In the genomic region with DNA sequence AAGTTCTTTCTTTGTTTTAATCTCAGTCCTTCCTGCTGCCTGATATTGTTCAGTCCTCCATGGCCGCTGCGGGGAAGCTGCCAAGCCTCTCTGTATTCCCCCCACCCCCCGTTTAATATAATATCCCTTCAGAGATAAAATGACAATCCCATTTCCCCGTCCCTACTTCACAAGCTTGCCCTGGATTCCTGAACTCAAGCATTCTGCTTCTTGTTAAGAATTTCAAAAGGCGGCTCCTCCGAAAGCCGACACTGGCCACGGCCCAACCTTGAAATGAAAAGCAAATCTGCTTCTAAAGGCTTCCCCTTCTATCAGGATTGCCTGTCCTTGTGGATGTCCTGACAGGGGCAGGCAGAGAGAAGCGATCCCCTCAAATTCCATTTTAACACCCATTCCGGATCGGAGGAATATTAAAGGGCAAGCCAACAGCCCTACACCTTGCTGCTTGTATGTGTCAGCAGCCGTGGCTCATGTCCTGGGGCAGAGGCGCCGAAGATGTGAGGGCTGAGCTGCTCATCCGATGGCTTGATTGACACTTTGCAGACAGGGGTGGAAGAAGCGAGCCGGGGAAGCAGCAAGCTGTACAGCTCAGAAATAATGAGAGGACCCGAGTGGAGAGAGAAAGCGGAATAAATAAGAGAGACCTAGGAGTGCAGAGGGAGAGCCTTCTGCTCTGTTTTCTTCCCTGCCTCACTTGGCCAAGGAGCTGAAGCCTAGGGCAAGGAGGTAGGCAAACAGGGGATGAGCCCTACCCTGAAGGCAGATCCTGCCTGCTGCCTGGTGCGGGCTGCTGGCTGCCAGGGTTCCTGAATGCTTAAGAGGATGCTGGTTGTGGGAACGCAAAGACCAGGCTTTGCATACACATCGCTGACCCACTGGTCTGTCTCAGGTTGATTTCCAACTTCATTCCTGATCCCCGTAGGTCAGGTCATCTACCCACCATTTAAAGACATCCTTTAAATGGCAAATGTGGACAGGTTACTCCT, we compare ENCODE assay signal across 10 mouse cellular contexts. TPM values are rescaled to one million over a fixed set of nuclear protein-coding genes. Genes with fewer than 3 reads are reported as not detected.
DNase-seq lines count a peak whose midpoint lies in the region; ATAC-seq lines count a peak whose summit lies in the region.
"Had no signal": no experiment of that assay in that cellular context is flagged by ENCODE, and none has a peak within 500 bp of the region (broad histone marks: within the 10 kb centered on the region; RNA-seq: fewer than 3 reads in every experiment).

No protein-coding gene starts in this region.

- no peaks in the 10 kb centered on the region for H3K9me3 ChIP-seq in heart, embryonic 12.5 days (replicated peaks)
- no peaks in the 10 kb centered on the region for H3K9me3 ChIP-seq in forebrain, embryonic 13.5 days (replicated peaks)
- no peaks in the 10 kb centered on the region for H3K9me3 ChIP-seq in midbrain, embryonic 11.5 days (ENCODE audit: control insufficient read depth, low read length)
- H3K9me3 ChIP-seq: liver, embryonic 15.5 days had no signal

- DNase-seq in heart, postnatal 4 days: no peak
- peak; percentile 63 for DNase-seq in brain, adult 2 months (ENCODE audit: low read depth, low spot score)
- peak; percentile 91 for DNase-seq in midbrain, embryonic 11.5 days (ENCODE audit: low spot score, missing footprints)
- no peak for DNase-seq in spleen, adult 18-20 months
- no peak for DNase-seq in gastrocnemius, adult 18-20 months (ENCODE audit: low spot score)
- no peak for DNase-seq in right cerebral cortex, postnatal 14 days

- peaks cover 33% of the 10 kb centered on the region for H3K4me1 ChIP-seq in heart, embryonic 12.5 days (replicated peaks)
- peaks cover 82% of the 10 kb centered on the region for H3K4me1 ChIP-seq in forebrain, embryonic 13.5 days
- H3K4me1 ChIP-seq in midbrain, embryonic 11.5 days (ENCODE audit: control insufficient read depth, insufficient read depth, low read length): peaks cover 63% of the 10 kb centered on the region

- H3K27me3 ChIP-seq in heart, embryonic 12.5 days (replicated peaks): peaks cover 43% of the 10 kb centered on the region
- H3K27me3 ChIP-seq in forebrain, embryonic 13.5 days: no peaks in the 10 kb centered on the region
- peaks cover 2% of the 10 kb centered on the region; the same call in 1 of the 2 replicates for H3K27me3 ChIP-seq in midbrain, embryonic 11.5 days (ENCODE audit: control insufficient read depth, insufficient read depth, low read length)

- no peaks in the 10 kb centered on the region for H3K36me3 ChIP-seq in heart, embryonic 12.5 days
- H3K36me3 ChIP-seq in forebrain, embryonic 13.5 days (ENCODE audit: poor library complexity, severe bottlenecking): no peaks in the 10 kb centered on the region
- no peaks in the 10 kb centered on the region for H3K36me3 ChIP-seq in midbrain, embryonic 11.5 days (ENCODE audit: control insufficient read depth, insufficient read depth, low read length)
- H3K36me3 ChIP-seq: liver, embryonic 15.5 days had no signal

- no peak overlapping the region for H3K27ac ChIP-seq in heart, embryonic 12.5 days (ENCODE audit: poor library complexity, severe bottlenecking)
- peak overlapping the region; percentile 99 for H3K27ac ChIP-seq in forebrain, embryonic 13.5 days
- peak overlapping the region; percentile 78 for H3K27ac ChIP-seq in midbrain, embryonic 11.5 days (ENCODE audit: low read depth, low read length)
- H3K27ac ChIP-seq: liver, embryonic 15.5 days had no signal

- 0 out of 2 replicates have a peak overlapping the region, but pooled peaks have one; percentile 29 for H3K9ac ChIP-seq in heart, embryonic 12.5 days
- peak overlapping the region; percentile 60 for H3K9ac ChIP-seq in forebrain, embryonic 13.5 days
- H3K9ac ChIP-seq in midbrain, embryonic 11.5 days (ENCODE audit: low read length): peak overlapping the region; percentile 18
- H3K9ac ChIP-seq: liver, embryonic 15.5 days had no signal

- ATAC-seq in heart, embryonic 12.5 days (ENCODE audit: insufficient number of reproducible peaks, low FRiP score): no peak
- 0 out of 2 replicates have a peak, but pooled peaks have one; percentile 5 for ATAC-seq in forebrain, embryonic 13.5 days
- ATAC-seq in midbrain, embryonic 11.5 days (ENCODE audit: low FRiP score): no peak

- WGBS in heart, embryonic 12.5 days: 20% methylated on average over 23 of the region's 23 CpGs
- 4% methylated on average over 23 of the region's 23 CpGs for WGBS in forebrain, embryonic 13.5 days
- 12% methylated on average over 23 of the region's 23 CpGs for WGBS in midbrain, embryonic 11.5 days

- H3K4me3 ChIP-seq in heart, embryonic 12.5 days: peak overlapping the region; percentile 24
- H3K4me3 ChIP-seq in forebrain, embryonic 13.5 days: 0 out of 2 replicates have a peak overlapping the region, but pooled peaks have one; percentile 4
- peak overlapping the region; percentile 5; the same call in 1 of the 2 replicates for H3K4me3 ChIP-seq in midbrain, embryonic 11.5 days (ENCODE audit: low read depth, low read length)
- H3K4me3 ChIP-seq: liver, embryonic 15.5 days had no signal

- H3K4me2 ChIP-seq in heart, embryonic 12.5 days: peak overlapping the region; percentile 58
- peak overlapping the region; percentile 53 for H3K4me2 ChIP-seq in forebrain, embryonic 13.5 days
- H3K4me2 ChIP-seq in midbrain, embryonic 11.5 days: peak overlapping the region; percentile 42
- H3K4me2 ChIP-seq: liver, embryonic 15.5 days had no signal

RNA-seq across cellular contexts. Expression of a gene that starts 3.2 kb away (rescaled TPM):
- 2.3 and 3.1 TPM in 2 replicates for polyA plus RNA-seq in heart, embryonic 12.5 days (2016; fragmentation: Nextera tagmentation; extraction: Ambion mirVana)
- 1 to 10 TPM; 1.9 to 2.5 TPM for total RNA-seq in heart, postnatal 4 days (2021)
- 12.7 and 15.1 TPM in 2 replicates for polyA plus RNA-seq in forebrain, embryonic 13.5 days (2015; fragmentation: Nextera tagmentation; extraction: Ambion mirVana)
- 12.1 and 12.6 TPM in 2 replicates for polyA plus RNA-seq in midbrain, embryonic 11.5 days (2014; fragmentation: Nextera tagmentation; extraction: Ambion mirVana)
- not detected for total RNA-seq in gastrocnemius, adult 18-20 months (2021)
- total RNA-seq: MEL had no signal

RNA-seq across cellular contexts. Expression of a gene that starts 33.5 kb away (rescaled TPM):
- 0.18 TPM in 1 of 2 replicates, not detected in the other for polyA plus RNA-seq in heart, embryonic 12.5 days (2016; fragmentation: Nextera tagmentation; extraction: Ambion mirVana)
- total RNA-seq in heart, postnatal 4 days (2021): under 1 TPM; 0.14 to 0.19 TPM
- polyA plus RNA-seq in forebrain, embryonic 13.5 days (2015; fragmentation: Nextera tagmentation; extraction: Ambion mirVana): 141 and 165 TPM in 2 replicates
- 7.2 and 8.6 TPM in 2 replicates for polyA plus RNA-seq in midbrain, embryonic 11.5 days (2014; fragmentation: Nextera tagmentation; extraction: Ambion mirVana)
- under 1 TPM; 0.12 to 0.16 TPM for total RNA-seq in gastrocnemius, adult 18-20 months (2021)

Comparison
In these comparisons a context has a peak if more than half of its experiments do, and no peak if none do; other contexts are left out.
1. DNase-seq: peak in brain, adult 2 months (single experiment) and midbrain, embryonic 11.5 days (single experiment); none in heart, postnatal 4 days (single experiment), spleen, adult 18-20 months (0 of 2), gastrocnemius, adult 18-20 months (single experiment) and right cerebral cortex, postnatal 14 days (single experiment).
2. RNA of a gene that starts 33.5 kb away (polyA plus RNA-seq): 141 to 165 TPM in forebrain, embryonic 13.5 days; 7.2 to 8.6 TPM in midbrain, embryonic 11.5 days and 0.18 TPM in heart, embryonic 12.5 days; every median in the first group is over 10 times any median in the second.
3. Peak in every context shown above with its lines, with median percentiles within 50 percentile points of each other: H3K4me2 ChIP-seq, H3K4me3 ChIP-seq and H3K9ac ChIP-seq.